Comparison of ENCODE assay signal across 10 mouse cellular contexts in the genomic region with DNA sequence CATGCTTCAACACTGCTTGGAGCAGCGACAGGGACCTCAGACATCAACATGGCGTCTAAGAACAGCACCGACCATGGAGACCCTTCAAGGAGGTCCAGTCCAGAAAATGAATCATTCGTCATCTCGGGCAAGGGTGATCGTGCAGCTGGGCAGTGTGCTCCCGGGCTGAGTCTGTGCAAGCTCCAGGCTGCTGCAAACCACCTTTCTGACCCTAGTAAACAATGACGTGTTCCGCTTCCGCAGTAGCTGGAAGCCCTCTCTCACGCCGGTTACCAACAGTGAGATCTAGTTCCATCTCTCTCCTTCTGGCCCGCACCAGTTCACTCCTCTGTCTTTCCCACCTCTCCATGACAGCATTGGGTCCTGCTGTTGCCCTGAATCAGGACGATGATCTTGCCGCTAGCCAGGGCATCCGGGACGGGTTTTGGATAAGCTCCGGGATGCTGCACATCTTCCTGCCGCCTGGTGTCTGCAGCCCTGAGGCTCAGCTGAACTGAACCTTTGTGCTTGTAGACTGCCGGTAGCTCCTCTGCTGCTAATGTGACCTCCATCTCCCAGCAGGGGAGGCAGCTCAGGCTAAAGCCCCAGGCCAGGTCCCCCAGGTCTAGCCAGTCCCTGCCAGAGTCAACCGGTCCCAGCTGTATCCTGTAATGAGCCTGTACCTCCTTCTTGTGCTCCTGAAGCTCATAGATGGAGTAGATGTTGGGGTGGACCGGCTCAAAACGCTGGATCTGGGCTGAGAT. TPM values are rescaled to one million over a fixed set of nuclear protein-coding genes. Genes with fewer than 3 reads are reported as not detected.
DNase-seq lines count a peak whose midpoint lies in the region; ATAC-seq and TF ChIP-seq lines count a peak whose summit lies in the region.
"Had no signal": no experiment of that assay in that cellular context is flagged by ENCODE, and none has a peak within 500 bp of the region (broad histone marks: within the 10 kb centered on the region; RNA-seq: fewer than 3 reads in every experiment).

No protein-coding gene starts in this region.

- H3K4me3 ChIP-seq in forebrain, embryonic 12.5 days (replicated peaks) = no peak overlapping the region
- no peak overlapping the region for H3K4me3 ChIP-seq in forebrain, embryonic 11.5 days (ENCODE audit: low read depth, low read length)
- H3K4me3 ChIP-seq in liver, embryonic 11.5 days (ENCODE audit: low read depth, low read length) = peak overlapping the region; percentile 23; the same call in 1 of the 2 replicates
- peak overlapping the region in 1 of 2 experiments; percentile 23; a peak in 2 of 4 replicates for H3K4me3 ChIP-seq in liver, embryonic 14.5 days (ENCODE audit: insufficient read depth in 1 of 2, low read depth in 2 of 2, low read length in 2 of 2)
- H3K4me3 ChIP-seq: layer of hippocampus, adult 2 months had no signal

- H3K4me1 ChIP-seq in forebrain, embryonic 12.5 days = no peaks in the 10 kb centered on the region
- no peaks in the 10 kb centered on the region; the same call in 1 of the 2 replicates for H3K4me1 ChIP-seq in forebrain, embryonic 11.5 days (replicated peaks; ENCODE audit: control insufficient read depth, insufficient read depth, low read length)
- no peaks in the 10 kb centered on the region; the same call in 1 of the 2 replicates for H3K4me1 ChIP-seq in liver, embryonic 11.5 days (replicated peaks; ENCODE audit: control insufficient read depth, insufficient read depth, low read length)
- H3K4me1 ChIP-seq in liver, embryonic 14.5 days (replicated peaks; ENCODE audit: control insufficient read depth in 2 of 2, insufficient read depth in 2 of 2, low read length in 1 of 2) = no peaks in the 10 kb centered on the region

- H3K27me3 ChIP-seq in forebrain, embryonic 12.5 days = no peaks in the 10 kb centered on the region
- no peaks in the 10 kb centered on the region for H3K27me3 ChIP-seq in forebrain, embryonic 11.5 days (ENCODE audit: control insufficient read depth, insufficient read depth, low read length)
- no peaks in the 10 kb centered on the region for H3K27me3 ChIP-seq in liver, embryonic 11.5 days (replicated peaks; ENCODE audit: control insufficient read depth, insufficient read depth, low read length)
- no peaks in the 10 kb centered on the region for H3K27me3 ChIP-seq in liver, embryonic 14.5 days (ENCODE audit: control insufficient read depth, insufficient read depth, low read length)

- ATAC-seq in forebrain, embryonic 12.5 days (ENCODE audit: low FRiP score) = no peak
- no peak for ATAC-seq in forebrain, embryonic 11.5 days (replicated peaks; ENCODE audit: low FRiP score)
- no peak for ATAC-seq in liver, embryonic 11.5 days (replicated peaks; ENCODE audit: low FRiP score)
- no peak for ATAC-seq in liver, embryonic 14.5 days (ENCODE audit: insufficient read depth)
- no peak for ATAC-seq in frontal cortex, adult (ENCODE audit: low TSS enrichment)

- H3K9ac ChIP-seq in forebrain, embryonic 12.5 days = no peak overlapping the region
- no peak overlapping the region for H3K9ac ChIP-seq in forebrain, embryonic 11.5 days (ENCODE audit: low read length)
- H3K9ac ChIP-seq in liver, embryonic 11.5 days (ENCODE audit: low read depth, low read length) = no peak overlapping the region
- no peak overlapping the region for H3K9ac ChIP-seq in liver, embryonic 14.5 days (replicated peaks)

- 0 out of 2 replicates have a peak overlapping the region, but pooled peaks have one; percentile 4 for H3K4me2 ChIP-seq in forebrain, embryonic 12.5 days
- H3K4me2 ChIP-seq in forebrain, embryonic 11.5 days (ENCODE audit: low read depth, low read length, severe bottlenecking) = no peak overlapping the region
- H3K4me2 ChIP-seq in liver, embryonic 11.5 days = peak overlapping the region; percentile 49
- 0 out of 2 replicates have a peak overlapping the region, but pooled peaks have one; percentile 18 for H3K4me2 ChIP-seq in liver, embryonic 14.5 days (ENCODE audit: low read depth)

- H3K9me3 ChIP-seq in forebrain, embryonic 12.5 days = no peaks in the 10 kb centered on the region
- H3K9me3 ChIP-seq in forebrain, embryonic 11.5 days (ENCODE audit: control insufficient read depth, low read length) = no peaks in the 10 kb centered on the region
- no peaks in the 10 kb centered on the region for H3K9me3 ChIP-seq in liver, embryonic 11.5 days (ENCODE audit: control insufficient read depth, low read length)
- H3K9me3 ChIP-seq in liver, embryonic 14.5 days (ENCODE audit: control insufficient read depth, low read length) = no peaks in the 10 kb centered on the region

- WGBS in forebrain, embryonic 12.5 days = 71% methylated on average over 23 of the region's 23 CpGs
- WGBS in forebrain, embryonic 11.5 days = 68% methylated on average over 23 of the region's 23 CpGs
- 69% methylated on average over 23 of the region's 23 CpGs for WGBS in liver, embryonic 11.5 days
- WGBS in liver, embryonic 14.5 days (ENCODE audit: insufficient replicate concordance) = 62% methylated on average over 23 of the region's 23 CpGs

- no peak for TF ChIP-seq EP300 in liver, embryonic 14.5 days (IDR thresholded peaks at IDR 0.05; ENCODE audit: low read depth)

- H3K36me3 ChIP-seq in forebrain, embryonic 12.5 days (replicated peaks) = no peaks in the 10 kb centered on the region
- H3K36me3 ChIP-seq in forebrain, embryonic 11.5 days (ENCODE audit: control insufficient read depth, insufficient read depth, low read length) = no peaks in the 10 kb centered on the region
- H3K36me3 ChIP-seq in liver, embryonic 11.5 days (ENCODE audit: control insufficient read depth, insufficient read depth, low read length) = no peaks in the 10 kb centered on the region
- H3K36me3 ChIP-seq in liver, embryonic 14.5 days (replicated peaks; ENCODE audit: control insufficient read depth, insufficient read depth, low read depth) = no peaks in the 10 kb centered on the region

- no peak for TF ChIP-seq CTCF in liver, embryonic 14.5 days (IDR thresholded peaks at IDR 0.05; ENCODE audit: low read depth)

- DNase-seq in forebrain, embryonic 11.5 days (ENCODE audit: low spot score) = no peak
- no peak for DNase-seq in liver, embryonic 11.5 days (ENCODE audit: low spot score)
- DNase-seq in liver = no peak
- peak; percentile 97 for DNase-seq in ZHBTc4 (ENCODE audit: low read depth, low spot score)
- no peak for DNase-seq in liver, embryonic 14.5 days (ENCODE audit: low read depth in 3 of 3, low spot score in 3 of 3)
- DNase-seq in layer of hippocampus, adult 18-20 months (ENCODE audit: low spot score in 2 of 2) = no peak
- DNase-seq: gastrocnemius, postnatal 25 days had no signal

- no peak overlapping the region for H3K27ac ChIP-seq in forebrain, embryonic 12.5 days
- no peak overlapping the region for H3K27ac ChIP-seq in forebrain, embryonic 11.5 days (ENCODE audit: low read depth, low read length)
- H3K27ac ChIP-seq in liver, embryonic 11.5 days (ENCODE audit: low read depth, low read length) = no peak overlapping the region
- no peak overlapping the region for H3K27ac ChIP-seq in liver, embryonic 14.5 days
- H3K27ac ChIP-seq: layer of hippocampus, adult 2 months had no signal

RNA-seq across cellular contexts. Expression of a gene that starts 12.8 kb away (rescaled TPM):
- polyA plus RNA-seq in forebrain, embryonic 12.5 days (2016; fragmentation: Nextera tagmentation; extraction: Ambion mirVana) = 22.3 and 26.6 TPM in 2 replicates
- polyA plus RNA-seq in forebrain, embryonic 11.5 days (2014; fragmentation: Nextera tagmentation; extraction: Ambion mirVana) = 15.9 and 18.3 TPM in 2 replicates
- 8.7 and 11.3 TPM in 2 replicates for polyA plus RNA-seq in liver, embryonic 11.5 days (2014; fragmentation: Nextera tagmentation; extraction: Ambion mirVana)
- polyA plus RNA-seq in liver, embryonic 14.5 days (2012; rRNA removed) = 6.0 and 9.3 TPM in 2 replicates
- 4.4 and 5.3 TPM in 2 replicates for polyA plus RNA-seq in liver, embryonic 14.5 days (2014; fragmentation: Nextera tagmentation; extraction: Ambion mirVana)
- 10 to 100 TPM; 36.6 to 36.9 TPM for total RNA-seq in layer of hippocampus, adult 18-20 months (2021)

RNA-seq across cellular contexts. Expression of a gene that starts 41.3 kb away (rescaled TPM):
- polyA plus RNA-seq in forebrain, embryonic 12.5 days (2016; fragmentation: Nextera tagmentation; extraction: Ambion mirVana) = 157 and 167 TPM in 2 replicates
- 168 and 173 TPM in 2 replicates for polyA plus RNA-seq in forebrain, embryonic 11.5 days (2014; fragmentation: Nextera tagmentation; extraction: Ambion mirVana)
- 77.1 and 85.4 TPM in 2 replicates for polyA plus RNA-seq in liver, embryonic 11.5 days (2014; fragmentation: Nextera tagmentation; extraction: Ambion mirVana)
- polyA plus RNA-seq in liver, embryonic 14.5 days (2012; rRNA removed) = 14.1 and 21.1 TPM in 2 replicates
- 25.4 and 25.6 TPM in 2 replicates for polyA plus RNA-seq in liver, embryonic 14.5 days (2014; fragmentation: Nextera tagmentation; extraction: Ambion mirVana)
- 100 to 1,000 TPM; 106 to 113 TPM for total RNA-seq in layer of hippocampus, adult 18-20 months (2021)

RNA-seq across cellular contexts. Expression of a gene that starts 43.7 kb away (rescaled TPM):
- polyA plus RNA-seq in forebrain, embryonic 12.5 days (2016; fragmentation: Nextera tagmentation; extraction: Ambion mirVana) = not detected in 2 replicates
- polyA plus RNA-seq in forebrain, embryonic 11.5 days (2014; fragmentation: Nextera tagmentation; extraction: Ambion mirVana) = not detected in 2 replicates
- 4.8 and 5.9 TPM in 2 replicates for polyA plus RNA-seq in liver, embryonic 11.5 days (2014; fragmentation: Nextera tagmentation; extraction: Ambion mirVana)
- polyA plus RNA-seq in liver, embryonic 14.5 days (2012; rRNA removed) = 1.0 and 1.5 TPM in 2 replicates
- 3.7 and 3.8 TPM in 2 replicates for polyA plus RNA-seq in liver, embryonic 14.5 days (2014; fragmentation: Nextera tagmentation; extraction: Ambion mirVana)
- total RNA-seq in layer of hippocampus, adult 18-20 months (2021) = not detected
- total RNA-seq: gastrocnemius, postnatal 25 days had no signal

RNA-seq across cellular contexts. Expression of a gene that starts 52.5 kb away (rescaled TPM):
- polyA plus RNA-seq in forebrain, embryonic 12.5 days (2016; fragmentation: Nextera tagmentation; extraction: Ambion mirVana) = 92.7 and 99.0 TPM in 2 replicates
- polyA plus RNA-seq in forebrain, embryonic 11.5 days (2014; fragmentation: Nextera tagmentation; extraction: Ambion mirVana) = 99.7 and 101 TPM in 2 replicates
- polyA plus RNA-seq in liver, embryonic 11.5 days (2014; fragmentation: Nextera tagmentation; extraction: Ambion mirVana) = 131 and 132 TPM in 2 replicates
- 8.6 and 28.8 TPM in 2 replicates for polyA plus RNA-seq in liver, embryonic 14.5 days (2012; rRNA removed)
- 48.5 and 55.8 TPM in 2 replicates for polyA plus RNA-seq in liver, embryonic 14.5 days (2014; fragmentation: Nextera tagmentation; extraction: Ambion mirVana)
- 10 to 100 TPM; 40.5 to 45.3 TPM for total RNA-seq in layer of hippocampus, adult 18-20 months (2021)

RNA-seq across cellular contexts. Expression of a gene that starts 52.7 kb away (rescaled TPM):
- 41.7 and 43.3 TPM in 2 replicates for polyA plus RNA-seq in forebrain, embryonic 12.5 days (2016; fragmentation: Nextera tagmentation; extraction: Ambion mirVana)
- 43.3 and 43.8 TPM in 2 replicates for polyA plus RNA-seq in forebrain, embryonic 11.5 days (2014; fragmentation: Nextera tagmentation; extraction: Ambion mirVana)
- 40.4 and 40.6 TPM in 2 replicates for polyA plus RNA-seq in liver, embryonic 11.5 days (2014; fragmentation: Nextera tagmentation; extraction: Ambion mirVana)
- polyA plus RNA-seq in liver, embryonic 14.5 days (2012; rRNA removed) = 12.2 and 14.8 TPM in 2 replicates
- 16.8 and 18.6 TPM in 2 replicates for polyA plus RNA-seq in liver, embryonic 14.5 days (2014; fragmentation: Nextera tagmentation; extraction: Ambion mirVana)
- 10 to 100 TPM; 29.2 to 29.4 TPM for total RNA-seq in layer of hippocampus, adult 18-20 months (2021)
